Comparison of ENCODE assay signal across 8 mouse cellular contexts in the genomic region with DNA sequence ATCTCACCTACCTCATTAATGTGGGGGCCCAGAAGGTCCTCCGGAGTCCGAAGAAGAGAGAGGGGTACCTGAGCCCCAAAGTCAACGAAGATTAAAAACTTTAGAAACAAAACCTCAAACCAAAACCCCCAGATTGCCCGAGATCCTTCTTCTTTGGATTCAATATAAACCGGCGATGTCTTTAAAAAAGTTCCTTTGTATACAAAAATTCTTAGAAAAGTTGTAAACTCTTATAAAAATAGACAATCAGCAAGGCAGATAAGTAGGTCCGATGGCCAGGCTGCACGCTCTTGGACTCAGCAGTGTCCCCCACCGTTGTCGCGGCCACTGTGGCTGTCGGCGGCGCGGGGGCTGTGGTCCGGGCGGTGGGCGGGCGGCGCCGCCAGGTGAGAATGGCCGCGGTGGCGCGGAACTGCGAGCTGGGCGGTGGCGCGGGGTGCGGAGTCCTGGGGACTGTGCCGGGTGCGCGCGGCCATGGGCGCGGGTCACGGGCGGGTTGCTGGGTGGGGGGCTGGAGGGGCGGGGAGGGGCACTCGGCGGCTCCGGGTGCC. TPM values are rescaled to one million over a fixed set of nuclear protein-coding genes. Genes with fewer than 3 reads are reported as not detected.
A peak's percentile ranks its signal among the peaks of the same experiment; 100 is the strongest.
DNase-seq lines count a peak whose midpoint lies in the region; ATAC-seq and TF ChIP-seq lines count a peak whose summit lies in the region.

No protein-coding gene starts in this region.

- H3K27ac ChIP-seq in kidney, embryonic 16.5 days (ENCODE audit: low read length), result peak overlapping the region; percentile 24; the same call in 1 of the 2 replicates
- peak overlapping the region; percentile 78 for H3K27ac ChIP-seq in embryonic facial prominence, embryonic 13.5 days
- peak overlapping the region; percentile 97 for H3K27ac ChIP-seq in intestine, postnatal 0 days (ENCODE audit: low read depth, low read length)

- peak overlapping the region; percentile 96 for H3K4me2 ChIP-seq in kidney, embryonic 16.5 days (replicated peaks; ENCODE audit: low read depth, low read length)
- peak overlapping the region; percentile 94 for H3K4me2 ChIP-seq in embryonic facial prominence, embryonic 13.5 days
- H3K4me2 ChIP-seq in intestine, postnatal 0 days (replicated peaks; ENCODE audit: low read depth), result peak overlapping the region; percentile 89

- peak overlapping the region; percentile 78 for H3K9ac ChIP-seq in kidney, embryonic 16.5 days (replicated peaks; ENCODE audit: low read length)
- peak overlapping the region; percentile 86 for H3K9ac ChIP-seq in embryonic facial prominence, embryonic 13.5 days
- peak overlapping the region; percentile 88 for H3K9ac ChIP-seq in intestine, postnatal 0 days (ENCODE audit: low read depth, low read length)

- no peak for DNase-seq in kidney, postnatal 25 days
- DNase-seq in neural tube, embryonic 10.5 days (ENCODE audit: extremely low spot score, low spot score), result peak; percentile 70
- no peak for DNase-seq in yolk sac, embryonic 10.5 days (ENCODE audit: low spot score)
- DNase-seq in ovary, adult 18-20 months (ENCODE audit: low spot score), result no peak

- H3K27me3 ChIP-seq in kidney, embryonic 16.5 days (ENCODE audit: insufficient read depth, low read length), result peaks cover 9% of the 10 kb centered on the region
- peaks cover 10% of the 10 kb centered on the region; the same call in 1 of the 2 replicates for H3K27me3 ChIP-seq in embryonic facial prominence, embryonic 13.5 days
- H3K27me3 ChIP-seq in intestine, postnatal 0 days (replicated peaks; ENCODE audit: control insufficient read depth, insufficient read depth, low read length), result no peaks in the 10 kb centered on the region

- no peak for TF ChIP-seq CTCF in intestine, postnatal 0 days (IDR thresholded peaks at IDR 0.05; ENCODE audit: low read depth)

- under 1% methylated on average over 28 of the region's 42 CpGs for WGBS in kidney, embryonic 16.5 days
- under 1% methylated on average over 29 of the region's 42 CpGs for WGBS in embryonic facial prominence, embryonic 13.5 days
- WGBS in intestine, postnatal 0 days, result under 1% methylated on average over 41 of the region's 42 CpGs

- no peaks in the 10 kb centered on the region for H3K9me3 ChIP-seq in kidney, embryonic 16.5 days (ENCODE audit: low read length)
- no peaks in the 10 kb centered on the region for H3K9me3 ChIP-seq in embryonic facial prominence, embryonic 13.5 days
- no peaks in the 10 kb centered on the region for H3K9me3 ChIP-seq in intestine, postnatal 0 days (ENCODE audit: control insufficient read depth)

- peaks cover 34% of the 10 kb centered on the region for H3K4me1 ChIP-seq in kidney, embryonic 16.5 days (ENCODE audit: insufficient read depth, low read length)
- peaks cover 26% of the 10 kb centered on the region for H3K4me1 ChIP-seq in embryonic facial prominence, embryonic 13.5 days
- no peaks in the 10 kb centered on the region; the same call in 1 of the 2 replicates for H3K4me1 ChIP-seq in intestine, postnatal 0 days (replicated peaks; ENCODE audit: control insufficient read depth, insufficient read depth, low read length)

- peak overlapping the region; percentile 73 for H3K4me3 ChIP-seq in kidney, embryonic 16.5 days (ENCODE audit: low read length)
- peak overlapping the region; percentile 74 for H3K4me3 ChIP-seq in embryonic facial prominence, embryonic 13.5 days
- peak overlapping the region; percentile 79 for H3K4me3 ChIP-seq in intestine, postnatal 0 days (ENCODE audit: low read depth, low read length)

- ATAC-seq in kidney, embryonic 16.5 days (ENCODE audit: low FRiP score, low TSS enrichment), result peak; percentile 43
- peak; percentile 54 for ATAC-seq in embryonic facial prominence, embryonic 13.5 days (ENCODE audit: insufficient number of reproducible peaks, insufficient read depth, low FRiP score, low TSS enrichment, low read depth)
- ATAC-seq in intestine, postnatal 0 days, result no peak; the same call in 1 of the 2 replicates
- ATAC-seq in granulocyte monocyte progenitor cell, adult 5-6 weeks (replicated peaks; ENCODE audit: poor library complexity, severe bottlenecking), result no peak

- 0 out of 2 replicates have a peak, but pooled peaks cover 3% of the 10 kb centered on the region for H3K36me3 ChIP-seq in kidney, embryonic 16.5 days (ENCODE audit: insufficient read depth, low read length)
- 0 out of 2 replicates have a peak, but pooled peaks cover 3% of the 10 kb centered on the region for H3K36me3 ChIP-seq in embryonic facial prominence, embryonic 13.5 days
- H3K36me3 ChIP-seq in intestine, postnatal 0 days (ENCODE audit: control insufficient read depth, insufficient read depth), result peaks cover 14% of the 10 kb centered on the region; the same call in 1 of the 2 replicates

RNA-seq across cellular contexts. Expression of gene Klf4, which starts 0.3 kb away (rescaled TPM):
- 3.3 and 3.8 TPM in 2 replicates for polyA plus RNA-seq in kidney, embryonic 16.5 days (2015; fragmentation: Nextera tagmentation; extraction: Ambion mirVana)
- polyA plus RNA-seq in embryonic facial prominence, embryonic 13.5 days (2015; fragmentation: Nextera tagmentation; extraction: Ambion mirVana), result 21.2 and 22.6 TPM in 2 replicates
- 23.6 and 28.4 TPM in 2 replicates for polyA plus RNA-seq in intestine, postnatal 0 days (2015; fragmentation: Nextera tagmentation; extraction: Ambion mirVana)
- 14.6 and 15.8 TPM in 2 replicates for total RNA-seq in granulocyte monocyte progenitor cell, adult 5-6 weeks (2014; fragmentation: Nextera tagmentation)
- 5.4 and 11.2 TPM in 2 replicates for total RNA-seq in granulocyte monocyte progenitor cell, adult 5-6 weeks (2017)

Comparison
In these comparisons a context has a peak if more than half of its experiments do, and no peak if none do; other contexts are left out.
1. ATAC-seq: peak in kidney, embryonic 16.5 days (single experiment) and embryonic facial prominence, embryonic 13.5 days (single experiment); none in intestine, postnatal 0 days (single experiment) and granulocyte monocyte progenitor cell, adult 5-6 weeks (single experiment).
2. H3K27ac ChIP-seq: peak in every context shown above with its lines; median percentile 97 in intestine, postnatal 0 days; 78 in embryonic facial prominence, embryonic 13.5 days; 24 in kidney, embryonic 16.5 days.
3. Peak in every context shown above with its lines, with median percentiles within 50 percentile points of each other: H3K4me2 ChIP-seq, H3K4me3 ChIP-seq and H3K9ac ChIP-seq.